Mouse (Mus musculus) ES-E14 (cell line): ENCODE measurements at regions not wholly inside any gene's neighbourhood (a gene's known extent, or its start where the extent isn't known, plus 50 kb on each side); places are given as distances from the start of the nearest gene placed in this dataset.

Source experiments
- CHD2 ChIP-seq: IDR thresholded peaks from 2 replicates; pipeline ENCODE4 v1.6.1; 2014; ENCODE audit warnings: mild to moderate bottlenecking, low read depth, low read length, inconsistent platforms
- HCFC1 ChIP-seq: IDR thresholded peaks from 2 replicates; pipeline ENCODE4 v1.6.1; 2012; ENCODE audit warnings: low read length, inconsistent platforms, borderline replicate concordance; ENCODE audit not compliant: insufficient read depth
- ZC3H11A ChIP-seq: IDR thresholded peaks from 2 replicates; pipeline ENCODE4 v1.6.1; 2012; ENCODE audit warnings: low read depth, mild to moderate bottlenecking, inconsistent platforms, low read length, borderline replicate concordance
- ZNF384 ChIP-seq: IDR thresholded peaks from 2 replicates; pipeline ENCODE4 v1.6.1; 2012; ENCODE audit warnings: low read depth, low read length, inconsistent platforms

DNA sequence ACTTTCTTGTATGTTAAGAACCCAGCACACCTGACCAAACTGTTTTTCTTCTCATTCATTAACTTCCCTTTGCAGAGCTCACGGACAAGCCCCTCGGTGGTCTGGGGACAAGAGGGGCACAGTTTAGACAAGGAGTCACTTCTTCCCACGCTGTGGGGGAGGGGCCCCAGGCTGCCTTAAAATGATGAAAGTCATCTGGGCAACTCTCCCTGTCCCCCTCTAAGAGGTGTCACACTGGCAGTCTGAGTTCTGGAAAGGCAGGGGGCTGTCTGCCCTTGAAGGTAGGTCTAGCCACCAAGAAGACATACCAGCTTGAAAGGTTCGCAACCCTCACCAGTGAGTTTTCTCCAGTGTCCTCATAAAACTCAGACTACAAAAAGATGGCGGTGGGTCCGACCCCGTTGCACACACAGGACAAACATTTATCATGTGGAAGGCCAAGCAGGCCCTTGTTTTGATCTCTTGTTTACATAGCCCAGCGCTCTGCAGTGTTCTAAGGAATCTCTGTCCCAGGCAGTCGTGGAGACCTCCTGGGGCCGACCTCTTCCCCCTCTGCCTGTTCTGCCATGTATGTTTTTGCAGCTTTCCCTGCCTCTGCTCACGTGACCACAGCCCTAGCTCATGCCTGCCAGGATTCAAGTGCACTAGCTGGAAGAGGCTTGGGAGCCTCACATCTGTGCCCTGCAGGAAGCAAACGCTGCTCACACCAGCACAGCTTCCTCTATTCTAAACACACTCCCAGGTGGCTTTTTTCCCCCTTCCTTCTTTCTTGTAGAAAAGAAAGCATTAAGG lies 259.2 kb downstream of the Cxcl12 start:
- no peak for TF ChIP-seq ZC3H11A
- no peak for TF ChIP-seq HCFC1
- TF ChIP-seq CHD2 = no peak
- no peak for TF ChIP-seq ZNF384
